Mouse (Mus musculus): ENCODE data around the gene Ndrg3. TPM values are rescaled to one million over a fixed set of nuclear protein-coding genes. Genes with fewer than 3 reads are reported as not detected.
"Not testable (repeated sequence)": the region's sequence is repeated elsewhere in the genome, so short reads cannot be mapped to it uniquely, and the experiment has no call there.

The Ndrg3 gene
- polyA plus RNA-seq, 1 experiment = 30.0 TPM

GRCm38 (mm10) chr2:156924210-156924898 lies 67.5 kb downstream of the Ndrg3 start:
- Histone ChIP-seq H3K27ac (ENCODE audit: insufficient read depth, low read length) (no peak overlapping the region), H3K4me3 (ENCODE audit: extremely low read depth, insufficient read depth, insufficient read length) (no peak overlapping the region), H3K4me1 (ENCODE audit: control insufficient read depth, insufficient read depth, insufficient read length) (no peaks in the 10 kb centered on the region), H3K36me3 (ENCODE audit: control insufficient read depth, insufficient read depth, low read length) (peaks cover 3% of the 10 kb centered on the region; the same call in 1 of the 2 replicates), H3K27me3 (ENCODE audit: control insufficient read depth, insufficient read depth, low read length) (no peaks in the 10 kb centered on the region)
- 28% methylated on average over 3 of the region's 3 CpGs for WGBS
- no peak for DNase-seq (ENCODE audit: low read depth in 1 of 2, low spot score in 2 of 2)
- TF ChIP-seq CTCF (IDR thresholded peaks at IDR 0.05; ENCODE audit: extremely low read depth, insufficient read depth, insufficient read length, insufficient replicate concordance) (no peak), POLR2A (IDR thresholded peaks at IDR 0.05; ENCODE audit: low read depth, low read length) (no peak)

GRCm38 (mm10) chr2:156923057-156923456 lies 68.8 kb downstream of the Ndrg3 start:
- Histone ChIP-seq H3K4me1 (ENCODE audit: control insufficient read depth, insufficient read depth, insufficient read length) (peaks cover 4% of the 10 kb centered on the region; the same call in 1 of the 2 replicates), H3K27me3 (ENCODE audit: control insufficient read depth, insufficient read depth, low read length) (no peaks in the 10 kb centered on the region), H3K36me3 (ENCODE audit: control insufficient read depth, insufficient read depth, low read length) (no peaks in the 10 kb centered on the region), H3K27ac (ENCODE audit: insufficient read depth, low read length) (no peak overlapping the region), H3K4me3 (ENCODE audit: extremely low read depth, insufficient read depth, insufficient read length) (no peak overlapping the region)
- 87% methylated on average over 5 of the region's 5 CpGs for whole genome bisulfite sequencing
- no peak for TF ChIP-seq CTCF (IDR thresholded peaks at IDR 0.05; ENCODE audit: extremely low read depth, insufficient read depth, insufficient read length, insufficient replicate concordance)
- no peak for TF ChIP-seq POLR2A (IDR thresholded peaks at IDR 0.05; ENCODE audit: low read depth, low read length)
- DNase-seq (ENCODE audit: low read depth in 1 of 2, low spot score in 2 of 2) = no peak

- 69% methylated on average over 2 of the region's 2 CpGs for WGBS
- H3K27ac ChIP-seq (ENCODE audit: insufficient read depth, low read length) = no peak overlapping the region
- H3K36me3 ChIP-seq (ENCODE audit: control insufficient read depth, insufficient read depth, low read length) = no peaks in the 10 kb centered on the region
- peaks cover 8% of the 10 kb centered on the region; the same call in 1 of the 2 replicates for H3K4me1 ChIP-seq (ENCODE audit: control insufficient read depth, insufficient read depth, insufficient read length)
- no peaks in the 10 kb centered on the region for H3K27me3 ChIP-seq (ENCODE audit: control insufficient read depth, insufficient read depth, low read length)
- no peak for TF ChIP-seq CTCF (IDR thresholded peaks at IDR 0.05; ENCODE audit: extremely low read depth, insufficient read depth, insufficient read length, insufficient replicate concordance)
- TF ChIP-seq POLR2A (IDR thresholded peaks at IDR 0.05; ENCODE audit: low read depth, low read length) = no peak
- DNase-seq (ENCODE audit: low read depth in 1 of 2, low spot score in 2 of 2) = no peak
- H3K4me3 ChIP-seq (ENCODE audit: extremely low read depth, insufficient read depth, insufficient read length) = no peak overlapping the region
Observed at GRCm38 (mm10) chr2:156919796-156920195, 72.1 kb downstream of the Ndrg3 start.

- H3K4me3 ChIP-seq (ENCODE audit: extremely low read depth, insufficient read depth, insufficient read length) = not testable (repeated sequence)
Observed at GRCm38 (mm10) chr2:156919191-156919590, 72.7 kb downstream of the Ndrg3 start.

GRCm38 (mm10) chr2:156918562-156918961 lies 73.3 kb downstream of the Ndrg3 start:
- no peak overlapping the region for H3K4me3 ChIP-seq (ENCODE audit: extremely low read depth, insufficient read depth, insufficient read length)
- H3K36me3 ChIP-seq (ENCODE audit: control insufficient read depth, insufficient read depth, low read length) = no peaks in the 10 kb centered on the region
- peaks cover 8% of the 10 kb centered on the region; the same call in 1 of the 2 replicates for H3K4me1 ChIP-seq (ENCODE audit: control insufficient read depth, insufficient read depth, insufficient read length)
- WGBS = 10% methylated on average over 4 of the region's 4 CpGs
- no peaks in the 10 kb centered on the region for H3K27me3 ChIP-seq (ENCODE audit: control insufficient read depth, insufficient read depth, low read length)
- no peak overlapping the region for H3K27ac ChIP-seq (ENCODE audit: insufficient read depth, low read length)
- no peak for TF ChIP-seq CTCF (IDR thresholded peaks at IDR 0.05; ENCODE audit: extremely low read depth, insufficient read depth, insufficient read length, insufficient replicate concordance)
- TF ChIP-seq POLR2A (IDR thresholded peaks at IDR 0.05; ENCODE audit: low read depth, low read length) = no peak
- peak; percentile 19 to 21 for DNase-seq (ENCODE audit: low read depth in 1 of 2, low spot score in 2 of 2)

More at GRCm38 (mm10) chr2:156919191-156919590, 72.7 kb downstream of the Ndrg3 start:
- not testable (repeated sequence) for H3K27me3 ChIP-seq (ENCODE audit: control insufficient read depth, insufficient read depth, low read length); DNase-seq (ENCODE audit: low read depth in 1 of 2, low spot score in 2 of 2); H3K27ac ChIP-seq (ENCODE audit: insufficient read depth, low read length); H3K4me1 ChIP-seq (ENCODE audit: control insufficient read depth, insufficient read depth, insufficient read length); H3K36me3 ChIP-seq (ENCODE audit: control insufficient read depth, insufficient read depth, low read length)
- WGBS = 72% methylated on average over 11 of the region's 11 CpGs

- peaks cover 8% of the 10 kb centered on the region; the same call in 1 of the 2 replicates for H3K4me1 ChIP-seq (ENCODE audit: control insufficient read depth, insufficient read depth, insufficient read length)
- no peaks in the 10 kb centered on the region for H3K36me3 ChIP-seq (ENCODE audit: control insufficient read depth, insufficient read depth, low read length)
- H3K4me3 ChIP-seq (ENCODE audit: extremely low read depth, insufficient read depth, insufficient read length) = no peak overlapping the region
- 92% methylated on average over 3 of the region's 3 CpGs for WGBS
- TF ChIP-seq POLR2A (IDR thresholded peaks at IDR 0.05; ENCODE audit: low read depth, low read length) (no peak), CTCF (IDR thresholded peaks at IDR 0.05; ENCODE audit: extremely low read depth, insufficient read depth, insufficient read length, insufficient replicate concordance) (no peak)
- no peaks in the 10 kb centered on the region for H3K27me3 ChIP-seq (ENCODE audit: control insufficient read depth, insufficient read depth, low read length)
- DNase-seq (ENCODE audit: low read depth in 1 of 2, low spot score in 2 of 2) = no peak
- no peak overlapping the region for H3K27ac ChIP-seq (ENCODE audit: insufficient read depth, low read length)
Observed at GRCm38 (mm10) chr2:156916419-156917125, 75.3 kb downstream of the Ndrg3 start.

GRCm38 (mm10) chr2:156915559-156915958 lies 76.3 kb downstream of the Ndrg3 start:
- TF ChIP-seq CTCF (IDR thresholded peaks at IDR 0.05; ENCODE audit: extremely low read depth, insufficient read depth, insufficient read length, insufficient replicate concordance) (no peak), POLR2A (IDR thresholded peaks at IDR 0.05; ENCODE audit: low read depth, low read length) (no peak)
- 92% methylated on average over 3 of the region's 3 CpGs for WGBS
- Histone ChIP-seq H3K27me3 (ENCODE audit: control insufficient read depth, insufficient read depth, low read length) (no peaks in the 10 kb centered on the region), H3K36me3 (ENCODE audit: control insufficient read depth, insufficient read depth, low read length) (no peaks in the 10 kb centered on the region), H3K4me1 (ENCODE audit: control insufficient read depth, insufficient read depth, insufficient read length) (peaks cover 8% of the 10 kb centered on the region; the same call in 1 of the 2 replicates), H3K27ac (ENCODE audit: insufficient read depth, low read length) (no peak overlapping the region), H3K4me3 (ENCODE audit: extremely low read depth, insufficient read depth, insufficient read length) (no peak overlapping the region)
- no peak for DNase-seq (ENCODE audit: low read depth in 1 of 2, low spot score in 2 of 2)
